Mouse (Mus musculus) spleen, adult 2 months (tissue): ENCODE data around the gene Rpl27.

ENCODE experiments used
- CTCF ChIP-seq: fragments of 200-500 bp; IDR thresholded peaks from 2 replicates; pipeline ENCODE4 v1.5.1; 2011; ENCODE audit warnings: mild to moderate bottlenecking, inconsistent platforms; ENCODE audit not compliant: insufficient read depth, insufficient read length, insufficient replicate concordance; ENCODE audit errors: extremely low read depth
- POLR2A ChIP-seq: fragments of 200-500 bp; IDR thresholded peaks from 2 replicates; pipeline ENCODE4 v1.6.1; 2011; ENCODE audit warnings: low read depth, low read length, inconsistent platforms

DNA sequence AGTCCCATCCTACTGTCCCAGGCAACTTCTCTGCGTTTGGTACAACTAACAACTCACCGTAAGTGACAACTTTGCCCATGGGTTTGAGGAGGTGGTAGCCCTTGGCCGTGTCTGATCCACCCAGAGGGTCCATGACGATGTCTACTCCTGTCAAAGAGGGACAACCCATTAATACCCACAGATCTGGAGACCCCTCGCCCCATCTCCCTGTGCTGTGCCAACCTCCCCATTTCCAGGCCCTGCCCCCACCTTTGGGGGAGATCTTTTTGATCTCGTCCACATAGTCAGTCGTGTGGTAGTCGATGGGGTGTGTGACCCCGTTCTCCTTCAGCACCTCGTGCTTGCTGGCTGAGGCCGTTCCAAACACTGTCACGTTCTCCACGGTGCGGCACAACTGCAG is 20.0 kb downstream of the Rpl27 start:
- no peak for TF ChIP-seq CTCF
- no peak for TF ChIP-seq POLR2A
